Mouse (Mus musculus): Measurements from ENCODE around the gene Tab2. TPM values are rescaled to one million over a fixed set of nuclear protein-coding genes. Genes with fewer than 3 reads are reported as not detected.
"Not testable (repeated sequence)": the region's sequence is repeated elsewhere in the genome, so short reads cannot be mapped to it uniquely, and the experiment has no call there.

Gene Tab2
- total RNA-seq, 1 experiment from 2014 or later, result 121 TPM

DNA sequence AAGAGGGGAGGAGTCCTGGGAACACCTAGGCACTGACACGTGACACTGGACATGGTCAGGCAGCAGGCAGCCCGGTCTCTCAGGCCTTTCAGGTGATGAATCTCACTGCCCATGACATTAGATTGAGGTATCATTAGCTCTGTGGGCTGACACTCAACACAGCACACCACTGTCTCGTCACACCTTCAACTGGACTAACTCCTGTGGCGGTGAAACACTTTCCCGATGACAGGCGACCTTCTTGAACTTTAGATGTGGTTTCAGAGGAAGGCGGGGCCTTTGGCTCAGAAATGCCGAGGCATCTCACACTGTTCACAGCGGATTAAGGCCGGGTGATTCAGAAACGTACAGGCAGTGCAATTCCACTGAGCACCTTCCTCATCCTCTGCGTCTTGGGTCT is 48.9 kb downstream of the Tab2 start:
- ATAC-seq (replicated peaks in 1 of 2; ENCODE audit: insufficient read depth in 1 of 2, low FRiP score in 2 of 2, low TSS enrichment in 1 of 2, low read depth in 1 of 2, poor library complexity in 2 of 2, severe bottlenecking in 2 of 2), result no peak

DNA sequence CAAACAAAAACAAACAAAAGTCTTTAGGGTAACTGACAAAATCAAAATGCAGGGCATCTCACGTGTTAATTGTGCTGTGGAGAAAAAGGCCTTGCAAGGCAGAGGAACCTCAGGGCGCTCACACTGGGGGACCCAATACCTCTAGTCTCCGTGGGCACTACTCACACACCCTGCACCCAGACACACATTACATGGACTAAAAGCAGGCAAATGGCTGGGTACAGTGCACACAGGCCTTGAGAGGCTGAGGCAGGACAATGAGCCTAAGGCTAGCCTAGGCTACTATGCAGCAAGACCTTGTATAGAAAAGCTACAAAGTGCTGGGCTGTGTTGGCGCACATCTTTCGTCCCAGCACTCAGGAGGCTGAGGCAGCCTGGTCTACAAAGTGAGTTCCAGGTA is 51.9 kb downstream of the Tab2 start:
- ATAC-seq (replicated peaks in 1 of 2; ENCODE audit: insufficient read depth in 1 of 2, low FRiP score in 2 of 2, low TSS enrichment in 1 of 2, low read depth in 1 of 2, poor library complexity in 2 of 2, severe bottlenecking in 2 of 2), result no peak

DNA sequence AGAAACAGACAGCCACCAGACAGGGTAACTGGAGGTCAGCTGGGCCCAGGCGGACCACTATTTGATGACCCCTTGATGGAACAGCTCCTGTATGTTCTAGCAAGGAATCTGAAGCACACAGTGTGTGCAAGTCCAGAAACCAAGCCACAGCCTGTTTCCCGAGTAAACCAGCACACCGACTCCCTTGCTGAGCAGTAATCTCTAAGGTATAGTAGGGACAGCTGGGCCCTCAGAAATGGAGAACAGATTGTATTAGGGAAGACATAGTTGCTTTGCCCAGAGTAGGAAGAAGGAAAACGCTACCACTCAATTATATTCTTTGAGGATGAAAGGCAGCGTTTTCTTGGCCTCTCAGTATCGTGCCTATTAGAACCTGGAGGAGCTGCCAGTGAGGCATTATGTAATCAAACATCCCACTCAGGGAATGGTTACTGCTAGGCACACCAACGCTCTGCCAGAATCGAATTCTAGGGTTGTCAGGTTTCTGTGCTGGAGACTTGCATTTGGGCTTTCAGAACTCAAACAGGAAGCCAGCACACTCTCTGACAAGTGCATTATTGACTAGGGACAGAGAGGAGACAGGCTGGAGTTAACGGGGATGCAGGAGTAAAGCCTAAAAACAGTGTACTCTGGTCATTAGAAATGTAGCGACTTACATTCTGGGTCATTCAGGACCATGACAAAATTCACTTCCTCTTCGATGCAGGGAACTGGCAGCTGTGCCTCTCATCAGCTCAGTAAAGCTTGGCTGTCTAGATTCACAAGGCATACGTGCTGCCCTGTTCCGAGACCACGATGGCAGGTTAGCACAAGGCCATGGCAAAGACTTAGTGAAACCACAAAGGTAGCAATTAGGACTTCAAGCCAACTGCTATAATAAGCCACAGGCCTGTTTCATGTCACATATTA is 55.1 kb downstream of the Tab2 start:
- peak in 1 of 2 experiments; percentile 32; a peak in 1 of 4 replicates for ATAC-seq (replicated peaks in 1 of 2; ENCODE audit: insufficient read depth in 1 of 2, low FRiP score in 2 of 2, low TSS enrichment in 1 of 2, low read depth in 1 of 2, poor library complexity in 2 of 2, severe bottlenecking in 2 of 2)

DNA sequence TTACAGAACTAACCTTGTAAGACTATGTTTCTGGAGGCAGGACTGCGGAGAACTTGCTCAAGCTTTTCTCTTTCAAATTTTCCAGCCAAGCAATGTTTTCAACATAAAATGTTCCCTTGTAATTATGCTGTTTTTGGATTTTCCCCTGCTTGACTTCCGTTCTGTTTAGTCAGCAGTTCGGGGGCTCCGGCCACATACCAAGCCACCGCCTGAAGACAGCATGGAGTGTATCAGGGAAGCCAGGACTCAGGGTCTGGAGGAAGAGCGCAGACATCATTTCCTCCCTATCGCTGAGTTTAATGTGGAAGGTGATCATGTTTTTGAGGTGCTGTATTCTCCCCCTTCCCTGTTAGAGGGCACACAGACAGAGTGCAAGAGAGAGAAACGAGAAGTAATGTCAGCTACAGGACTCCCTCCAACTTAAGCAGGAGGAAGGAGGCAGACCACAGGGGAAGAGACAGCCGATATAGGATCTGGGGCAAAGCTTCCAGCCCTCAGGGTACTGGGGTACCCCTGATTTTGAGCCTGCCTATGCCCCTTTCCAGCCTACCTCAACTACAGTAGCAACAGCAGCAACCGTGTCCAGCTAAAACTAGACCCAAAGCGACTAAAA is 67.7 kb downstream of the Tab2 start:
- peak; percentile 85 for ATAC-seq (replicated peaks in 1 of 2; ENCODE audit: insufficient read depth in 1 of 2, low FRiP score in 2 of 2, low TSS enrichment in 1 of 2, low read depth in 1 of 2, poor library complexity in 2 of 2, severe bottlenecking in 2 of 2)

DNA sequence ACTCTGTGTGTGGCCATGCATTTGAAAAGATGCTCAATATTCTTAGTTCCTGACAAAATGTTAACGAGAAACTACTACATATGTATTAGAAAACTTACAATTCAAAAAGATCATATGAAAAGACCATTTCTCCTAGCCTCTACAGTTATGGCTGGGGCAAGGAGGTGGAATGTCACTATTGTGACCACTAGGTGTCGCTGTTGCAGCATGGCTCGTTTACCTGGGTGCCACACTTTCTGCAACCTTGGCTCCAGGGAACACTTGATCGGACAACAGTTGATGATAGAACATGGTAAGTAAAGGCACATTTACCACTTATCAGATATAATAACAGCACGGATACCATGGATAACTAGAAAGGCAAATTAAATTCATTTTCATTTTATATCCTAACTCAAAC is 72.5 kb downstream of the Tab2 start:
- peak; percentile 71 to 81 for ATAC-seq (replicated peaks in 1 of 2; ENCODE audit: insufficient read depth in 1 of 2, low FRiP score in 2 of 2, low TSS enrichment in 1 of 2, low read depth in 1 of 2, poor library complexity in 2 of 2, severe bottlenecking in 2 of 2)

DNA sequence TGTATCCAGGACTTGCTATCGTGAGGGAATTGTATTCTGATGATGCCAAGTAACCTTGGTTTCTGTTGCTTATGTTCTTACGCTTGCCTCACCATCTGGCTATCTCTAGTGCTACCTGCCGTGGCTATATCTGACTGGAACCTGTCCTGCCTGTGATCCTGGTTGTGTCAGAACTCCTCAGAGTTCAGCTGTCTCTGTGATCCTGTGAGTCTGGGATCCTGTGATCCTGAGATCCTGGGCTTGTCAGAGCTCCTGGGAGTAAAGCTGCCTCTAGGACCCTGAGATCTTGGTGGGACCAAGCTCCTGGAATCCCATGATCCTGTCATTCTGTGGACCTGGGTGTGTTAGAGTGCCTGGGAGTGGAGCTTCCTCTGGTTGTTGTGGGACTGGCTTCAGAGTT is 74.1 kb downstream of the Tab2 start:
- no peak for ATAC-seq (replicated peaks in 1 of 2; ENCODE audit: insufficient read depth in 1 of 2, low FRiP score in 2 of 2, low TSS enrichment in 1 of 2, low read depth in 1 of 2, poor library complexity in 2 of 2, severe bottlenecking in 2 of 2)

DNA sequence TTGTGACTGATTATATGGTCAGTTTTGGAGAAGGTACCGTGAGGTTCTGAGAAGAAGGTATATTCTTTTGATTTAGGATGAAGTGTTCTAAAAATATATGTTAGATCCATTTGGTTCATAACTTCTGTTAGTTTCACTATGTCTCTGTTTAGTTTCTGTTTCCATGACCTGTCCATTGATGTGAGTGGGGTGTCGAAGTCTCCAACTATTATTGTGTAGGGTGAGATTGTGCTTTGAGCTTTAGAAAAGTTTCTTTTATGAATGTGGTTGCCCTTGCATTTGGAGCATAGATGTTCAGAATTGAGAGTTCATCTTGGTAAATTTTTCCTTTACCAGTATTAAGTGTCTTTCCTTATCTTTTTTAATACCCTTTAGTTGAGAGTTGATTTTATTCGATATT is 75.7 kb downstream of the Tab2 start:
- not testable (repeated sequence) for ATAC-seq (replicated peaks in 1 of 2; ENCODE audit: insufficient read depth in 1 of 2, low FRiP score in 2 of 2, low TSS enrichment in 1 of 2, low read depth in 1 of 2, poor library complexity in 2 of 2, severe bottlenecking in 2 of 2)

DNA sequence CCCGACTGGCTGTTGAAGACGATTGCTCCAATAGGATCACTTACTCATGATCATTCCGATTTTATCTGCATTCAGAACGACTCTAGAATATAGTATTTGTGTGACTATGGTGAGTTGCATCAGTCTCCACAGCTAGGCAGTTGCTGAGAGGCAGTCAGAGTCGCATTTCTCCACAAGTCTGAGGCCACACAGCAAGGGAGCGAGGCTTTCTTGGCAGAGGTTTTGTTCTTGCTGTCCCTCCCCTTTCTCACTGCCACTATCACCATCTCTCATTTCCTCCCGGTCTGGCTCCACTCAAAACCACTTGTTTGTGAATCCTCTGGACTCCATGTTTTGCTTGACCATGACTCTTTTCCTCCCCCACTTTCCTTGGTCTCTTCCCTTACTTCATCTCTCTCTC is 81.8 kb downstream of the Tab2 start:
- no peak for ATAC-seq (replicated peaks in 1 of 2; ENCODE audit: insufficient read depth in 1 of 2, low FRiP score in 2 of 2, low TSS enrichment in 1 of 2, low read depth in 1 of 2, poor library complexity in 2 of 2, severe bottlenecking in 2 of 2)

DNA sequence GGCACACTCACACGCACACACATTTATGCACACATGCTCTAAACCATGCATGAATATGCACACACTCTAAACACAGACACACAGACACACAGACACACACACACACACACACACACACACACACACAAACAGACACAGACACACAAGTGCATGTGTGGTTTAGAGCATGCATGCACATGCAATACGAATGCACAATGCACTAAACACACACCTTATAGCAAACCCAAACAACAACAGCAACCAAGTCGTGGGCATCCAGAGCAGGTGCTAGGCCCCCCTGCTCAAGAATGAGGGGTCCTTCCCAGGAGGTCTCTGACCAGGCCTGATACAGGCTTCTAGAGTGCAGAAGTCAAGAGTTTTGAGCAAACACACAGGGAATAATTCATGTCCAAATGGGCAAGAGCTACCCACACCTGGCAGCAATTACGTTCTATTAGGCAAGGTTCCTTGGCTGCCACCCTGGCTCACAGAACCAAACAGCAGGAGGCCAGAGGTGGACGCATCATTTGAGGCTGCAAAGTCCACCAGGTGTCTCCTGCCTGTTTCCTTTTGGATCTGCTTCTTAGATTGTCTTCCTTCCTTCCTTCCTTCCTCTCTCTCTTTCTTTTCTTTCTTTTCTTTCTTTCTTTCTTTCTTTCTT is 84.5 kb downstream of the Tab2 start:
- no peak for ATAC-seq (replicated peaks in 1 of 2; ENCODE audit: insufficient read depth in 1 of 2, low FRiP score in 2 of 2, low TSS enrichment in 1 of 2, low read depth in 1 of 2, poor library complexity in 2 of 2, severe bottlenecking in 2 of 2)

DNA sequence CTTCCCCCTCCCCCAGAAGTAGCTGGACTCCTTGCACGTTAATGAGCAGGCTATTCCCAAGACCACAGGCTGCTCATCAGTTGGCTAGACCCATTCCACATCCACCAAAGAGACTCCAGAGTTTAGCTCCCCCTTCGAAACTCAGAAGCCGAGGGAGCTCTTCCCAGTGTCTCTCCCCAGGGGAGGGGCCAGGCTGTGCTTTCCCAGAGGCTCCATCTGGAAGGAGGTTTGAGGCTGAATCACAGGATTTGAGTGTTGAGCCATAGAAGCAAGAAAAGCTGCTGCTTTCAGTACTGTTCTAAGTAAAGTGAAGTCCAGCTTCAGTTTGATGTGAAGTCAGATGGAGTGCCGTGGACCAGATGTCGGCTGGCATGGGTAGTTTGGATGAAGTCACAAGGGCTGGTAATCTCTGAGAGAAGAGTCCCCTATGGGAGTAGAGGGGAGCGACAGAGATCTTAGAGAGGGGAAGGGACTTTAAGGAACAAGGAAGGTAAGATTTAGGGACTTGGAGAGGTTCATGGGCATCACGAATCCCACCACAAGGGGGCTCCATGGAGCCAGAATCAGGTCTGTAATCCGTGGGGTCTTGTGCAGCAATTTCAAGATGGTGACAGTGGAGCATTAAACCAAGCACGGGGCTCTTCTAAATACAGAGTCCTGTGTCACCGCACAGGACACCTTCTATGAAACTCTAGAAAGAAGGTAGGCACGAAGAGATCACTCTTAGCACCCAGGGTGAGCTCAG is 85.3 kb downstream of the Tab2 start:
- peak in 1 of 2 experiments; percentile 45; a peak in 1 of 4 replicates for ATAC-seq (replicated peaks in 1 of 2; ENCODE audit: insufficient read depth in 1 of 2, low FRiP score in 2 of 2, low TSS enrichment in 1 of 2, low read depth in 1 of 2, poor library complexity in 2 of 2, severe bottlenecking in 2 of 2)

DNA sequence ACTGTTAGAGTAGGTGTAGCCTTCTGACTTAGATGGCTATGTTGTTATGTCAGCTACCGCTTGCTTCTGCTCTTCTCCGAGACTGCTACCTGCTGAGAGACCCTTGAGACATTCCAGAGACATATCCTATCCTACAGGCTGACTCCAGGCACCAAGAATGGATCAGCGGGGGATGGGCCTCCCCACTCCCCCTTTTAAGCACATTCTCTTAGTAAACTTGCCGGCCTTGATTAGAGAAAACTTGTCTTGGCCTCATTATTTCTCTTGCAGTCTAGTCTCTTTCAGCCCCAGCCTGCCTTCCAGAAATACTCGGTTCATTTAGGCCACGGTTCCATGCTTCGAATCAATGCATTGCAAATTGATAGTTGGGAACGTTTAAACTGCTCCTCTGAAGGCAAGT is 86.3 kb downstream of the Tab2 start:
- ATAC-seq (replicated peaks in 1 of 2; ENCODE audit: insufficient read depth in 1 of 2, low FRiP score in 2 of 2, low TSS enrichment in 1 of 2, low read depth in 1 of 2, poor library complexity in 2 of 2, severe bottlenecking in 2 of 2), result no peak

DNA sequence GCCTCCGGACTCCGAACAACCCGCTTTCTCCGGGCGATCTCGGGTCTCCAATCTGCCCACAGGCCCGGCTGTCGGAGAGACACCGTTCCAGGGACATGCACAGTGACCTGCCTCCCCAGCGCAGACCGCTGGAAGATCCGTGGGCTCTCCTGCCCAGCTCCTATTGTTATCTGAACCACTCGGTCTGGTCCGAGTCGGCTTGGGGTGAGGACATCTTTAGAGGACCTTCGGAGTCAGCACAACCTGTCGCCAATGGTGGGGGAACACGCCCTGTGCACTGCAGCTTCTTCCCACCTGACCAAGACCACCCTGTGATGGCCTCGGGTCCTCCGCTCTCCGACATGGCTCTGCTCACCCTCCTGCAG is 88.4 kb downstream of the Tab2 start:
- ATAC-seq (replicated peaks in 1 of 2; ENCODE audit: insufficient read depth in 1 of 2, low FRiP score in 2 of 2, low TSS enrichment in 1 of 2, low read depth in 1 of 2, poor library complexity in 2 of 2, severe bottlenecking in 2 of 2), result no peak

DNA sequence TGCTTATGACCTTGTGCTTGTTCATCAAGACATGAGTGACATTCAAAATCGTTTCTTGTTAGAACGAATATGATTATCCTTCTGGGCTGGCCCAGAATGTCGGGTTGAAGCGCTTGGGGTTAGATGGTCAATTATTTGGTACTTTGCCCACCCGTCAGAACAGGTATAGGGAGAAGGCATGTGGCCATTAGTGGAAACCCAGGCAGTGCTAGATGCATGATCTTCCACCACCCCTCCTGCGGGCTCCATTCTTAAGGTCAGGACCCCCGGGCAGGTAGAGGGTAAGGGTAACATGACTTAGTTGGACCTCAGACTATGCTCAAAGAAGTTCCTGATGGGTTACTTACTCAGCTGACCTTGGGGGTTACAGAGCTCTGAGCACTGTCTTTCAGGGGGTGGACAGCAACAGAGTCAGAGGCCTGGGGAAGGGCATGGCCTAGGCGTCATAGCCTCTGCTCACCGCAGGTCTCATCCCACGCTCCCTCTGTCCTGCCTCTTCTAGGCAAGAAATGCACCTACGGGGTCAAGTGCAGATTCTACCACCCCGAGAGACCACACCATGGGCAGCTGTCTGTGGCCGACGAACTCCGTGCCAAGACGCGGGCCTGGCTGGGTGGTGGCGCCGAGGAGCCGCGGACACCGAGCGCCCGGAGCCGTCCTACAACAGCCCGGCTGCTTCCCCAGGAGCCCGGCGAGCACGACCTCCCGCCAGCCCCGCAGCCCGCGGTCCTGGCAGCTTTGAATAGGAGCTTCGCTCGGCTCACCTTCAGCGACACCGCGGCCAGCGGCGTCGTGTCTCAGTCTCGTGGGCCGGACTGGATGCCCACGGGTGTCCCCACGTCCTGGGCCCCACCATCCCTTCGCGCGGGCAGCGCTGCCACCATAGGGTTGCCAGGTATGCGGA is 89.0 kb downstream of the Tab2 start:
- ATAC-seq (replicated peaks in 1 of 2; ENCODE audit: insufficient read depth in 1 of 2, low FRiP score in 2 of 2, low TSS enrichment in 1 of 2, low read depth in 1 of 2, poor library complexity in 2 of 2, severe bottlenecking in 2 of 2), result no peak

DNA sequence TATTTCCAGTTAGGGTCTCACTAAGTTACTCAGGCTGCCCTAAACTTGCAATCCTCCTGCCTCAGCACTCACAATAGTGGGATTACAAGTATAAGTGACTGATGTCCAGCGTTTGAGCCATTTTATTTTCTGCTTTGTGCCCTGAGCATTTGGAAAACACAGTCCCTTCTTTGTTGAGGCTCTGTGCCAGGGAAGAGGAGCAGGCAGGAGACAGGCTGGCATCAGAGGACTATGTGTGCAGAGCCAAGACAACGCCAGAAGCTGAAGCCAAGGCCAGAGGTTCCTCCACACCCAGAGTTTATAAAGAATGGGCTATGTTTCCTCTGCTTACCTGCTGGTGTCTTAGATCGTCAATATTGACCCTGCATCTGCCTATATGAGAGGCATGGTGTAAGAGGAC is 91.2 kb downstream of the Tab2 start:
- no peak for ATAC-seq (replicated peaks in 1 of 2; ENCODE audit: insufficient read depth in 1 of 2, low FRiP score in 2 of 2, low TSS enrichment in 1 of 2, low read depth in 1 of 2, poor library complexity in 2 of 2, severe bottlenecking in 2 of 2)

DNA sequence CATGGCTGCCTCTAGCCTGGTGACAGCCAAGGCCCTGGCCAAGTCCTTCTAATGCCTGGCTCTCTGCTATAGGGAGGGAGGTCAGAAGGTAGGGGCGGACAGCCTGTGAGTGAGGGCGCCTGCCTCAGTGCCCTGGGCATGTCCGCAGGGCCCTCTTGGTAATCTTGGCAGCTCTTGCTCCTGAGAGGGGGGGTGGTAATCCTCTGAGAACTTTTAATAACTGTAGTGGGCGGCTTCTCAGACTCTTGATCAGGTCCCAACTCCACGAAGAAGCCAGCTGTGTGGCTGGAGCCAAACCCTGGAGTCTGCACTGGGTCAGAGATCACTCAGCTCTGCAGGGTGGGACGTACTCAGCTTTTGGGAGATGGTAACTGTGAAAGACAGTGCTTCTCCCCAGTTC is 91.8 kb downstream of the Tab2 start:
- no peak for ATAC-seq (replicated peaks in 1 of 2; ENCODE audit: insufficient read depth in 1 of 2, low FRiP score in 2 of 2, low TSS enrichment in 1 of 2, low read depth in 1 of 2, poor library complexity in 2 of 2, severe bottlenecking in 2 of 2)

DNA sequence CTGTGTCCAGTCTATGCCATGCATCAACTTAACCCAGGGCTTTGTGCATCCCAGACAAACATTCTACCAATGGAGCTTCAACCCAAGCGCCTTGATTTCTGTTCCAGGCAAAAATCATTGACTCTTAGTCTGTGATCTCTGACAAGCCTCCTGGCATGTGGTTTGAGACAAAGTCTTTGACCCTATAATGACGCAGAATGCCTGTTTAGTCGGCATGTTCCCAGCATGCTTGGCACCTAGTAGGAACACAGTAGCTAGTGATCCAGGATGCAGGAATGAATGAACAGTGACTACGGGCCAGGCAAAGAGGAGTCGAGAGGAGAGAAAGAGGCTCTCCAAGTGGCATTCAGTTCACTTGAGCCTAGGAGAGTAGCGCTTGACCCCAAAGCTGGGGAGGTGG is 92.6 kb downstream of the Tab2 start:
- no peak for ATAC-seq (replicated peaks in 1 of 2; ENCODE audit: insufficient read depth in 1 of 2, low FRiP score in 2 of 2, low TSS enrichment in 1 of 2, low read depth in 1 of 2, poor library complexity in 2 of 2, severe bottlenecking in 2 of 2)

All from hematopoietic stem cell, adult 5-6 weeks (primary cell).